Mouse (Mus musculus) neural tube, embryonic 12.5 days (tissue): ENCODE measurements at regions not wholly inside any gene's neighbourhood (a gene's known extent, or its start where the extent isn't known, plus 50 kb on each side); places are given as distances from the start of the nearest gene placed in this dataset.
A peak's percentile ranks its signal among the peaks of the same experiment; 100 is the strongest.

ENCODE experiments used
- ATAC-seq: fragments of 200-750 bp; cut with Nextera tagmentation; 2 replicates; pipeline ENCODE4 v1.8.0; 2017; ENCODE audit warnings: low read depth, mild to moderate bottlenecking, moderate TSS enrichment, moderate library complexity; ENCODE audit not compliant: low FRiP score
- H3K27ac ChIP-seq: fragments of 300-500 bp; sonication (generic); 2 replicates; pipeline ENCODE4 v1.5.1; 2016
- H3K27me3 ChIP-seq: fragments of 300-500 bp; sonication (generic); replicated peaks from 2 replicates; pipeline ENCODE4 v1.6.1; 2016; ENCODE audit warnings: mild to moderate bottlenecking
- H3K36me3 ChIP-seq: fragments of 300-500 bp; sonication (generic); 2 replicates; pipeline ENCODE4 v1.6.1; 2016; ENCODE audit warnings: mild to moderate bottlenecking
- H3K4me1 ChIP-seq: fragments of 300-500 bp; sonication (generic); 2 replicates; pipeline ENCODE4 v1.6.1; 2016
- H3K4me2 ChIP-seq: fragments of 300-500 bp; sonication (generic); replicated peaks from 2 replicates; pipeline ENCODE4 v1.6.1; 2016; ENCODE audit warnings: mild to moderate bottlenecking
- H3K4me3 ChIP-seq: fragments of 300-500 bp; sonication (generic); 2 replicates; pipeline ENCODE4 v1.5.1; 2016
- H3K9ac ChIP-seq: fragments of 300-500 bp; sonication (generic); 2 replicates; pipeline ENCODE4 v1.6.1; 2016; ENCODE audit warnings: mild to moderate bottlenecking
- H3K9me3 ChIP-seq: fragments of 300-500 bp; sonication (generic); 2 replicates; pipeline ENCODE4 v1.6.1; 2016; ENCODE audit warnings: mild to moderate bottlenecking
- WGBS: fragments of 180-500 bp; shearing (Covaris S2); methylation state at CpG from one replicate; pipeline ENCODE4 v1.1.7; 2016; 5-methylcytosine and 5-hydroxymethylcytosine counted together

- no peaks in the 10 kb centered on the region for H3K36me3 ChIP-seq
- H3K9me3 ChIP-seq: no peaks in the 10 kb centered on the region; the same call in 1 of the 2 replicates
- no peak overlapping the region for H3K4me3 ChIP-seq
- H3K4me1 ChIP-seq: peaks cover 10% of the 10 kb centered on the region; the same call in 1 of the 2 replicates
- 82% methylated on average over 6 of the region's 6 CpGs for WGBS
- H3K4me2 ChIP-seq: no peak overlapping the region
- no peak for ATAC-seq
- no peaks in the 10 kb centered on the region for H3K27me3 ChIP-seq
- no peak overlapping the region for H3K9ac ChIP-seq
- H3K27ac ChIP-seq: no peak overlapping the region
Measured at GRCm38 (mm10) chr17:84031381-84031780, 156.4 kb downstream of the Zfp36l2 start.

- Histone ChIP-seq H3K27me3 (no peaks in the 10 kb centered on the region), H3K4me2 (no peak overlapping the region), H3K36me3 (no peaks in the 10 kb centered on the region), H3K9ac (no peak overlapping the region), H3K4me1 (peaks cover 14% of the 10 kb centered on the region), H3K9me3 (no peaks in the 10 kb centered on the region; the same call in 1 of the 2 replicates), H3K27ac (no peak overlapping the region), H3K4me3 (no peak overlapping the region)
- no peak for ATAC-seq
- 89% methylated on average over 5 of the region's 5 CpGs for WGBS
Measured at GRCm38 (mm10) chr17:84030699-84031098, 157.0 kb downstream of the Zfp36l2 start.

GRCm38 (mm10) chr17:84028157-84028970 lies 159.4 kb downstream of the Zfp36l2 start:
- Histone ChIP-seq H3K4me3 (no peak overlapping the region), H3K9ac (no peak overlapping the region), H3K27me3 (no peaks in the 10 kb centered on the region), H3K4me2 (peak overlapping the region; percentile 47), H3K36me3 (no peaks in the 10 kb centered on the region), H3K9me3 (no peaks in the 10 kb centered on the region; the same call in 1 of the 2 replicates), H3K4me1 (peaks cover 14% of the 10 kb centered on the region), H3K27ac (no peak overlapping the region)
- 20% methylated on average over 27 of the region's 27 CpGs for WGBS
- peak; percentile 86 for ATAC-seq

GRCm38 (mm10) chr17:84027275-84027674 lies 160.5 kb downstream of the Zfp36l2 start:
- 38% methylated on average over 9 of the region's 9 CpGs for WGBS
- peaks cover 14% of the 10 kb centered on the region for H3K4me1 ChIP-seq
- no peak overlapping the region for H3K27ac ChIP-seq
- ATAC-seq: no peak
- H3K4me3 ChIP-seq: no peak overlapping the region
- no peaks in the 10 kb centered on the region; the same call in 1 of the 2 replicates for H3K9me3 ChIP-seq
- H3K27me3 ChIP-seq: no peaks in the 10 kb centered on the region
- H3K36me3 ChIP-seq: no peaks in the 10 kb centered on the region
- no peak overlapping the region for H3K9ac ChIP-seq
- H3K4me2 ChIP-seq: no peak overlapping the region

GRCm38 (mm10) chr17:84026110-84026509 lies 161.6 kb downstream of the Zfp36l2 start:
- ATAC-seq: no peak
- no peak overlapping the region for H3K4me2 ChIP-seq
- 29% methylated on average over 9 of the region's 9 CpGs for WGBS
- 0 out of 2 replicates have a peak overlapping the region, but pooled peaks have one; percentile 1 for H3K4me3 ChIP-seq
- no peak overlapping the region for H3K9ac ChIP-seq
- H3K4me1 ChIP-seq: peaks cover 14% of the 10 kb centered on the region
- no peaks in the 10 kb centered on the region for H3K27me3 ChIP-seq
- no peak overlapping the region for H3K27ac ChIP-seq
- H3K36me3 ChIP-seq: no peaks in the 10 kb centered on the region
- H3K9me3 ChIP-seq: no peaks in the 10 kb centered on the region; the same call in 1 of the 2 replicates

- peaks cover 7% of the 10 kb centered on the region; the same call in 1 of the 2 replicates for H3K4me1 ChIP-seq
- no peak overlapping the region for H3K4me2 ChIP-seq
- H3K27me3 ChIP-seq: no peaks in the 10 kb centered on the region
- H3K9me3 ChIP-seq: no peaks in the 10 kb centered on the region
- WGBS: 83% methylated on average over 7 of the region's 7 CpGs
- no peak overlapping the region for H3K27ac ChIP-seq
- no peak for ATAC-seq
- H3K9ac ChIP-seq: no peak overlapping the region
- H3K4me3 ChIP-seq: no peak overlapping the region
- no peaks in the 10 kb centered on the region for H3K36me3 ChIP-seq
Measured at GRCm38 (mm10) chr17:84022358-84022757, 165.4 kb downstream of the Zfp36l2 start.

GRCm38 (mm10) chr17:84018817-84019216 lies 168.9 kb downstream of the Zfp36l2 start:
- no peak for ATAC-seq
- Histone ChIP-seq H3K4me3 (no peak overlapping the region), H3K27ac (no peak overlapping the region), H3K4me2 (no peak overlapping the region), H3K27me3 (no peaks in the 10 kb centered on the region), H3K9me3 (no peaks in the 10 kb centered on the region), H3K4me1 (no peaks in the 10 kb centered on the region), H3K36me3 (no peaks in the 10 kb centered on the region), H3K9ac (no peak overlapping the region)
- 69% methylated on average over 1 of the region's 1 CpGs for WGBS

GRCm38 (mm10) chr17:84017891-84018290 lies 169.9 kb downstream of the Zfp36l2 start:
- H3K9ac ChIP-seq: no peak overlapping the region
- H3K27me3 ChIP-seq: no peaks in the 10 kb centered on the region
- no peak overlapping the region for H3K4me2 ChIP-seq
- no peak overlapping the region for H3K27ac ChIP-seq
- 77% methylated on average over 4 of the region's 4 CpGs for WGBS
- no peak for ATAC-seq
- H3K9me3 ChIP-seq: no peaks in the 10 kb centered on the region
- H3K36me3 ChIP-seq: no peaks in the 10 kb centered on the region
- H3K4me1 ChIP-seq: no peaks in the 10 kb centered on the region
- H3K4me3 ChIP-seq: no peak overlapping the region

- 90% methylated on average over 12 of the region's 12 CpGs for WGBS
- Histone ChIP-seq H3K9me3 (no peaks in the 10 kb centered on the region), H3K27ac (no peak overlapping the region), H3K36me3 (no peaks in the 10 kb centered on the region), H3K4me1 (peaks cover 7% of the 10 kb centered on the region), H3K27me3 (no peaks in the 10 kb centered on the region), H3K4me3 (no peak overlapping the region), H3K4me2 (no peak overlapping the region), H3K9ac (no peak overlapping the region)
- ATAC-seq: no peak
Measured at GRCm38 (mm10) chr17:84014287-84015039, 166.7 kb upstream of the Haao start.

- Histone ChIP-seq H3K27me3 (no peaks in the 10 kb centered on the region), H3K9ac (no peak overlapping the region), H3K9me3 (no peaks in the 10 kb centered on the region), H3K4me2 (no peak overlapping the region), H3K36me3 (no peaks in the 10 kb centered on the region), H3K4me3 (no peak overlapping the region), H3K27ac (no peak overlapping the region), H3K4me1 (peaks cover 12% of the 10 kb centered on the region)
- WGBS: 90% methylated on average over 3 of the region's 3 CpGs
- no peak for ATAC-seq
Measured at GRCm38 (mm10) chr17:84010492-84011060, 162.8 kb upstream of the Haao start.

GRCm38 (mm10) chr17:84009966-84010365 lies 162.2 kb upstream of the Haao start:
- H3K27me3 ChIP-seq: no peaks in the 10 kb centered on the region
- H3K4me1 ChIP-seq: peaks cover 12% of the 10 kb centered on the region
- WGBS: 83% methylated on average over 7 of the region's 7 CpGs
- H3K27ac ChIP-seq: no peak overlapping the region
- no peak overlapping the region for H3K4me2 ChIP-seq
- H3K4me3 ChIP-seq: no peak overlapping the region
- no peak overlapping the region for H3K9ac ChIP-seq
- no peak for ATAC-seq
- no peaks in the 10 kb centered on the region for H3K9me3 ChIP-seq
- no peaks in the 10 kb centered on the region for H3K36me3 ChIP-seq

GRCm38 (mm10) chr17:84009194-84009593 lies 161.4 kb upstream of the Haao start:
- Histone ChIP-seq H3K4me2 (no peak overlapping the region), H3K4me1 (peaks cover 14% of the 10 kb centered on the region), H3K27me3 (no peaks in the 10 kb centered on the region), H3K9me3 (no peaks in the 10 kb centered on the region), H3K36me3 (no peaks in the 10 kb centered on the region), H3K4me3 (no peak overlapping the region), H3K27ac (no peak overlapping the region), H3K9ac (no peak overlapping the region)
- peak; percentile 84 for ATAC-seq
- 63% methylated on average over 8 of the region's 8 CpGs for WGBS
